Mouse (Mus musculus) thymus, adult 2 months (tissue): ENCODE data around the gene Krt26.

Experiments
- CTCF ChIP-seq: fragments of 200-500 bp; IDR thresholded peaks from 2 replicates; pipeline ENCODE4 v1.5.1; 2012; ENCODE audit warnings: mild to moderate bottlenecking, control low read depth, low read length, moderate library complexity, borderline replicate concordance; ENCODE audit not compliant: control insufficient read depth, poor library complexity, insufficient read depth; ENCODE audit errors: extremely low read depth
- POLR2A ChIP-seq: fragments of 200-500 bp; IDR thresholded peaks from 2 replicates; pipeline ENCODE4 v1.6.1; 2012; ENCODE audit warnings: mild to moderate bottlenecking, low read length, control low read depth, moderate library complexity; ENCODE audit not compliant: control insufficient read depth, poor library complexity, insufficient read depth; ENCODE audit errors: extremely low read depth

GRCm38 (mm10) chr11:99284011-99284410 is 53.8 kb downstream of the Krt26 start:
- TF ChIP-seq POLR2A (no peak), CTCF (no peak)
